Mouse (Mus musculus): ENCODE measurements around the gene Tm4sf5.

DNA sequence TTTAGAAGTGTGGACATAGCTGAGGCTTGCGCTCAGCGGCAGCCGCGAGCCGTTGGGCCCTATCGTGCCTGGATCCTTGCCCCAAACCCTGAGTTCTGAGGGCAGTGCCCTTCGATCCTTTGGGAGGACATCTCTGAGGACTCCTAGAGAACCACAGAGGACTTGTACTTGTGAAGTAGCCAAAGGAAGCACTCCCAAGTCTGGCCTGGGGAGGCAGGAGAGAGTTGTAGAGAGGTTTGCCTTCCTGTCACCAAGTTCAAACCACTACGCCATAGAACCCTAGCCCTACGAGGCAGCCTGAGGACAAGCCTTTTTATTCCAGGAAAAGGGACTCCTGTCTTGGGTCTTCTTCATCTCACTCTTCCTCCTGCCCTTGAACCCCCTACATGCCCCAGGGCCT, 52.5 kb downstream of the Tm4sf5 start:
- TF ChIP-seq POLR2A (IDR thresholded peaks at IDR 0.05; ENCODE audit: control insufficient read depth, low read depth, low read length), result no peak
- TF ChIP-seq CTCF (IDR thresholded peaks at IDR 0.05; ENCODE audit: control insufficient read depth, insufficient read depth, insufficient replicate concordance, low read depth, low read length), result no peak
